Mouse (Mus musculus) liver, postnatal 0 days (tissue): ENCODE measurements around the gene Gjb2.

Source experiments
- CTCF ChIP-seq: sonication (generic); IDR thresholded peaks from 2 replicates; pipeline ENCODE4 v1.5.1; 2016; ENCODE audit warnings: antibody characterized with exemption, low read depth
- EP300 ChIP-seq: IDR thresholded peaks from 2 replicates; pipeline ENCODE4 v1.6.1; 2016; ENCODE audit warnings: antibody characterized with exemption, low read depth, mild to moderate bottlenecking

- TF ChIP-seq EP300, result no peak
- TF ChIP-seq CTCF, result peak; percentile 82
Measured at GRCm38 (mm10) chr14:57109194-57109593, 4.7 kb upstream of the Gjb2 start.
